Mouse (Mus musculus): ENCODE results near the gene Foxp1.

Foxp1 gene

DNA sequence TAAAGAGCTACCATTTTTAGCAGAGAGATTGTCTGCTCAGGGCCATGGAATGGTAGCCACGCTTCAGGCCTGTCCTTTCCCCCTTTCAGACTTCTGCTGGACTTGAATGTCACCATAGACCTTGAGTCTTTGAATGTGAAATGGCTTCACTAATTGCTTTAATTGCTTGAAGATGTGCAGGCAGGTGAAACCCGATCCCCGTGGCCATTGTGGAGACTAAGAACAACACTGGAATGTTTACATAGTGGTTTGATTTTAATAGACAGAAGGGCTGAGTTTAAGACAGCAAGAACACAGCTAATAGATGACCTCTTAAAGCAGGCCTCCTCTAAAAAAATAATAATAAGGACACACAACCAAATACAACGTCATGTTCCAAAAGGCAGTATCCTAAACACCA is 422.7 kb downstream of the Foxp1 start:
- no peak for ATAC-seq (ENCODE audit: low TSS enrichment)

DNA sequence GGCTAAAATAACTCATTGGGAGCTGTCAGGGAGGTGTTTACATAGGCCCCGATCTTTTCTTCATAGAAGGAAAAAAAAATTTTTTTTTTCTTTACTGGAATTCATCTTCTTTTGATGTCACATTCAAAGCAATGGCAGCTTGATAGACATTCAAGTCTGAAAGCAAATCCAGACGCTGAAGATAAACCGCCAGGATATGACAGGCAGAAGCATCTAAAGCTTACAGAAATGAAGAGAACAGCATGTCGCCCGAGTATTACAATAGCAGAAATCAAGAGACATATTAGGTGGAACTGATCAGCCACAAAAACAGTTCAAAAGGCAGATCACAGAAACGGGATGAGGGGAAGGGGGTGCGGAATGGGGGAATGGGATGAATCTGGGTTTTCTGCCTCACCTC is 425.3 kb downstream of the Foxp1 start:
- ATAC-seq (ENCODE audit: low TSS enrichment), result no peak

DNA sequence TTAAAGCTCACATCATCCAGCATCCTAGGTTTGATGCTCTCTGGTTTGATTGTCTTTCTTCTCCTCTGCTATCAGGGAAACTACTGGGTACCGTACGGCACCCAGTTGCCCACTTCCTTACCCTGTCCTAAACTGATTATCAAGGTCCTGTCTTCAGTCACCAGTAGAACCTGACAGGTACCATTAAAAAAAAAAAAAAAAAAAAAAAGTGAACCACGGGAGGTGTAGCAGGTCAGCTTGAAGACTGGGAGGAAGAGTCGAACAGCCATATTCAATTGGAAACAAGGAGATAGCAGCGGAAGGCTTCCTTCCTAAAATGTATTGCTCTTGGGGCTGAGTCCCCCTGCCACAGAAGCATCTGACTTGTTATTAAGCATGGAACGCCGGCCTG is 425.8 kb downstream of the Foxp1 start:
- ATAC-seq (ENCODE audit: low TSS enrichment), result no peak

DNA sequence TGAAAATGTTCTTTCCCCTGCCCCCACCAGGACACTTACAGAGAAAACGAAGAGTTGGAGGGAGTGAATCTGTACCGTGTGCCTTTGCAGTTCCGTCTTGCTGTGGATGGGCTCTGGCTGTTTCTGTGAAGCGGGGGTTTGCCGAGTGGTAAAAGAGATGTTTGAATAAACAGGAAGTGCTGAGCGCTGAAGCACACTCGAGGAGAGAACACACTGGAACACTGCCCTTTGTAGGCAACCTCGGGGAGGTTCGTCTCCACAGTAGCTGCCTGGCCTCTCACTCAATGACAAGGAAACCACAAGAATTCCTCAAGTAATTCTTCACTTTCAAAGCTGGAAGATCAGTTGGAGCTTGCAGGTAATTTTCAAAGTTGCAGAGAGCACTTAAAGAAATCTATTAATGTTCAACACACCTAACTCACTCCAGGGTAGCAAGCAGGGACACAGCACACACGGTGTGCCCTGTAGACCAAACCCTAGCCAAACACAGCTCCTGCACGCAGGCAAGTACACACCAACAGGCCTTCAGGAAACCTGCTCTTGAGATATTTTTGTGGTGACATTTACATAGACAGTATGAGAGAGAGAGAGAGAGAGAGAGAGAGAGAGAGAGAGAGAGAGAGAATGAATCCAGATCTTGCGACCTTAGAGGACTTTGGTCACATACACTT is 426.3 kb downstream of the Foxp1 start:
- ATAC-seq (ENCODE audit: low TSS enrichment), result peak; percentile 53; the same call in 1 of the 2 replicates

DNA sequence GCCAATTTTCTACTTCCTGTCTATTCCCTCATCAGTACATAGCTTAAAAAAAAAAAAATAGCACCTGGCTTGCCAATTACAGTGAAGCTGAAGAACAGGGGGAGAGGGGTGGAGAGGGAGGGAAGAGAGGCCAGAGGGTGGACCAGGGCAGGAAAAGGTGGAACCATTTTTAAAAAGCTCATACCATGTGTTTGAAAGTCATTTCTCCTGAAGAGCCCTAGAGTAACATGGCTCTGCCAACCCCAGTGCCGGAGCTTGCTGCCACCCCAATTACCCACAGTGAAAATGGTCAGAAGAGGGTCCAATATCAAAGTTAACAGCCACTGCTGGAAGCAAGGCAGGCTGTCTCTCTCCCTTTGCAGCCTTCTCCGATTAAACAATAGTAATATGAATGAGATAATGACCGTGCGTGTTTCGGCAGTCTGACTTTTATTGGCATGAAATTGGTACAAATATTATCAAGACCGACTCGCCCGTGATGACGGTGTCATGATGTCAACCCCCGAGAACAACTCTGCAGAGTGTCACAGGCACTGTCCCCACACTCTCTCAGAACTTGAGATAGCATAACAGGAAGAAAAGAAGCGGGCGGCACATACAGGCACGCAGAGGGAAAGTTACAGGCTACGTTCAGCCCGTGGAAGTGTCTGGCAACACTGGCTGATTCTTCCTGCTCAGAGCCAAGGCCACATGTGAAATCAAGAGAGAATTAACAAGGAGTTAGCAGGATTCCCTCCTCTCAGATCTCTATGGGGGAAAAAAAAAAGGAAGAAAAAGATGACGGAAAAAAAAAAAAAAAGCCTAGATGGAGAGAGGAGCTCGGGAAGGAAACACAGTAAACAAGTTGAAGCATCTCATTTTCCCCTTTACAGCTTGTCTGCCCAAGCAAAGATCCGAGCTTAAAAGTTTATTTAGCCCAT is 427.1 kb downstream of the Foxp1 start:
- peak; percentile 48; the same call in 1 of the 2 replicates for ATAC-seq (ENCODE audit: low TSS enrichment)

DNA sequence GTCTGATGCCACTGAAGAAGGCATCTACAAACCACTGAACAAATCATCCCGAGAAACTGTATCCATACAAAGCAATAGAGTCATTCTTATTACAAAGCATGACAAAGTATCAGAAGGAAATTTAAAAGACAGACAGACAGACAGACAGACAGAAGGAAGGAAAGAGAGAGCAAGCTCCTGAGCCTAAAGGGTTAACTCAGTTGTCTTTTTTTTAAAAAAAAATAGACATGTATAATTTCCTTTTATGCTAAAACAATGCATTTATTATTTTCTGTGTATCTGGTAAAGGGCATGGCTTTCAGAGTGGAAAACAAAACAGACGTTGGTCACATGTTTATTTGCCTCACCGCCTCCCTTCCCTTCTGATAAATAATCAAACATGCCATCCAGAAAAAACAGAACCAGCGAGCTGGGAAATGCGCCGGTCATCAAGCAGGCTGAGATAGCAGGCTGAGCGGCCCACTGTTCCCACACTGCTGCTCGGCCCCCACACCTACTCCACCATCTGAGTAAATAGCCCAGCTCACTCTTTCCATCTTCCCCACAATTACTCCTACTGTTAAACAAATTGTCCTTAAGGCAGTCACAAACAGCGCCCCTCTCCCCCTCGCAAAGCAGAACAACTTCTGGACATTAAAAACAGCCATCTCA is 428.1 kb downstream of the Foxp1 start:
- ATAC-seq (ENCODE audit: low TSS enrichment), result peak; percentile 35; the same call in 1 of the 2 replicates

DNA sequence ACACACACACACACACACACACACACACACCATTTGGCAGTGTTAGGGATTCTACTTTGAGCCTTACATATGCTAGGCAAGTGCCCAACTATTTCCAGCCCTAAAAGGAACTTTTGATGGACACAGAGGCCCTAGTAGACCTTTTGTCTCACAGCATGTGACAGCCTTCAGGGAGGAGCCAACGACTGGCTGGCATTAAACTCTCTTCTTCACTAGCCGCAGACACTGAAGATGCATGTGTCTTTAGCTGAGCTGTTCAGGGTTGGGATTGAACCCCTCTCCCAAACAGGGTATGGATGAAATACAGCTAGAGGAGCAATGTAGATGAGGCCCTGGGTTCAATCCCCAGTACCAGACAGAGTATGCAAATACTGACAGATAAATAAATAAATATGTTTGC is 428.7 kb downstream of the Foxp1 start:
- no peak for ATAC-seq (ENCODE audit: low TSS enrichment)

DNA sequence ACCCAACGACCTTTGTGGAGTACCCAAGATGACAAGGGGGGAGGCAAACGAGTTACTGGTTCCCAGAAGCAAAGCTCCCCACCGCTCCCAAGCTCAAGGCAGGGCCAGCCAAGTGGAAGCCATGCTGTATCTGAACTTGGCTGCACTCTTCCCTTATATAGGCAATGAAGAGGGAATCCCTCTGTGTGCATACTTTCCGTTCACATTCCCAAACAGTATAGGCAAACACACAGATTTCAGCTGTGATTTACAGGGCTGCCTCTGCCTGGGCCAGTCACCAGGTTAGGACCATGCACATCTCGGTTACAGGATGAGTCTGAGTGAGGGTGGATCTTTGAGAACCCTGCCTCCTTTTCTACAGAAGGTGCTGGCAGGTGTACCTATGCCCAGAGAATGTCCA is 429.3 kb downstream of the Foxp1 start:
- ATAC-seq (ENCODE audit: low TSS enrichment), result no peak

DNA sequence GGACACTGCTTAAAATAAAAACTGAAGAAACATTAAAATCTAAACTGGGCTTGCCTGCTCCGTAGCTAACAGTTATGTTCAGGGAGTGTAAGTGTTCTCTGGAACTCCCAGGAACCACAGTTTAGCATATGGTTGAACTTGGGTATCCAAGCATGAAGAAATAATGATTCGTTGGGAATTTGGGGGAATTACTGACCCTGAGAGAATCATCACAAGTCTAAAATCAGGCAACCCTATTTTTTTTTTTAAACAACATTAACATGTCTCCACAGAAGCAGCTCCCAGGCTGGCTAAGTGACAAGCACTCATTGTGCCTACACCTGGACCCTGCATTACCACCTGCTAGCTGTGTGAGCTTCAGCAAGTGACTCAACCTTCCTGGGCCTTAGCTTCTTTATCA is 430.7 kb downstream of the Foxp1 start:
- no peak for ATAC-seq (ENCODE audit: low TSS enrichment)

DNA sequence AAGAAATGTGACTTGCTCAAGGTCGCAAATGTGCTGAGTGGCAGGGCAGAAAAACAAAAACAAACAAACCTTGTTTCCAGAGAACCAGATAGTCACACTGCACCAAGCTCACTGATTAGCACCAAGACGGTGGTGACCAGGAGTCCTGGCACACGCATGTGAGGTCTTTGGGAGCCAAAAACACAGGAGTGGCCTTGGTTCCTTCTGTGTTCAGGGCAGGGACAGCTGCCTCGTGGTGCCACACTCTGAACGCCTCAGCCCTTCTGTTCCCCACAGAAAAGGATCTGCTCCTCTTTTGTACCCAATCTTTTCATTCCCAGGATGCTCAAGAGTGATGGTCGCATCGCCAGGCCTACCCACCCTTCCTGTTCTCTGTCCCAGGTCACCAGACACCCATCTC is 434.9 kb downstream of the Foxp1 start:
- no peak for ATAC-seq (ENCODE audit: low TSS enrichment)

DNA sequence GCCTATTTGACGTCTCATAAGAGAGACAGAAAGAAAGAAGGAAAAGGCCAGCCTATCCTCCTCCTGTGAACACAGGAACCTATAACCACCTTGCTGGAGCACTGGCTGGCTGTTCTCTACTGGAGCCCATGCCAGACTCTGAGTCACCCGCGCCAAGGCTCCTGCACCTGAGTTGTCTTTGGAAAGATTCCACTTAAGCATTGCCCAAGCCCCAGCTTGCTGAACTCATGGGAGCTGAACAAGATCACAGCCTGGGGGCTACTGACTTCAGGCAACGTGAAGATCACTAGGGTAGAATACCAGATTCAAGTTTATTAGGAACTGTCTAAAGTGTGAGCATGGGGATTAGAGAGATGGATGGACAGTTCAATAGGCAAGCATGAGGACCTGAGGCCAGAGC is 437.6 kb downstream of the Foxp1 start:
- ATAC-seq (ENCODE audit: low TSS enrichment), result 0 out of 2 replicates have a peak, but pooled peaks have one; percentile 29

DNA sequence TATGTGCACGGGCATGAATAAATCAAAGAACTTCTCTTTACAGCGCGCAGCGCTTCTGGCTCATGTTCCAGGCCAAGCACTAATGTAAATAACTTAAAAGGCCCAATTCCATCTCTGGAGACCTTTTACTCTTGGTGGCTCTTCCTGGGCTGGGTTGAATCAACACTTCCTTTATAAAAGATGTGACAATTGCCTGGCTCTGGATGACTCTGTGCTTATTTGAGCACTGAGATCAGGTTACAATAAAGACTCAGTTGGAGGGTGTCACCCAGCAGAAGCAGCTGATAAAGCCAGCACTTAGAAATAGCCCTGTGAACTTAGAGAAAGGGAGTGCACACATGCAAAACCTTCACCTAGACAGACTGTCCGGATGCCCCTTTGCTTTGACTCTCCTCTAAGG is 441.3 kb downstream of the Foxp1 start:
- no peak for ATAC-seq (ENCODE audit: low TSS enrichment)

DNA sequence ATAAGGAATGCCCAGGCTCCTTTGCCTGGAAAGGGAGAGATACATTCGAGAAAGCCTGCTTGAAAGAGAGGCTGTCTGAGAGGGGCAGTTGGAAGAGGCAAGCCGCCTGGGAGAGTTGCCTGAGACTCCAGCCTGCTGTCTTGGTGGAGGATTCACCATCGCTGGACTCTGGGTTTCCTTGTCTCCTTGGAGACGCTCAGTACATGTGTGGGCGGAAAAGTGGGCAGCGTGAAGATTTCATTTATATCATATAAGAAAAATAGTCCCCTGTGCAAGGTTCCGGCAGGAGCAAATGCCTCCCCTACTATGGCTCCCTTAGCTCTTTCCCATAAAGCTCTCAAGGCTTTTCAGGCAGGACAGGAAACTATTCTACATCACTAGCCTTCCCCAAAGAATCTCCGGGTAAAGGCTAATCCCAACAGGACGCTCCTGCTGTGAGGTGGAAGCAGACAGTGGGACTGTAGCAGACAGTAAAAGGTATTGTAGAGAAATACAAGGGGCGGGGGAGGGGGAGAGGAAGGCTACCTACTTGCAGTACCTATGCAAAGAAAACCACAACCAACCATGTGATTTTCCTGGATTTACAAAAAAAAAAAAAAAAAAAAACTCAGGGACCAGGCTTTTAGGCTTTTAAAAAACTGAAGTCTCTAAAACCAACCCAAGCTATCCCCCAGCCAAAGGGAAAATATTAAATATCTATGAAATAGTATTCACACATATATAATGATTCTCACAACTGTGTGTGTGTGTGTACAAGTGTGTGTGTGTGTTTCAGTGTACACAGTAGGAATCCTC is 443.3 kb downstream of the Foxp1 start:
- ATAC-seq (ENCODE audit: low TSS enrichment), result peak; percentile 93

DNA sequence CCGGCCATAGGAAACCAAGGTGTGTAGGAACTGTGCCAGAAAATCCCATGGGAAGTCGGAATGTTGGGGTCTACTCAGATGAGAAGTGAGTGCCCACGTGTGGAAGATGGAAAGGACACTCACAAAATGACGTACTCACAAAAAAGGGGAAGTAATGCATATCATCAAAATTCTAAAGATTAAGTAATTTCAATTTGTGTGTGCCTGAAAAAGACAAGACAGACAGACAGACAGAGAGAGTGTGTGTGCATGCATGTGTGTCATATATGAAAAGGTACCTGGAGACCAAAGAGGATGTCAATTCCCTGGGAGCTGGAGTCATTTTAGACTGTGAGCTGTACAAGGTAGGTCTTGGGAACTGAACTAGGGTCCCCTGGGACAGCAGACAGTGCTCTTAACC is 444.4 kb downstream of the Foxp1 start:
- ATAC-seq (ENCODE audit: low TSS enrichment), result no peak

DNA sequence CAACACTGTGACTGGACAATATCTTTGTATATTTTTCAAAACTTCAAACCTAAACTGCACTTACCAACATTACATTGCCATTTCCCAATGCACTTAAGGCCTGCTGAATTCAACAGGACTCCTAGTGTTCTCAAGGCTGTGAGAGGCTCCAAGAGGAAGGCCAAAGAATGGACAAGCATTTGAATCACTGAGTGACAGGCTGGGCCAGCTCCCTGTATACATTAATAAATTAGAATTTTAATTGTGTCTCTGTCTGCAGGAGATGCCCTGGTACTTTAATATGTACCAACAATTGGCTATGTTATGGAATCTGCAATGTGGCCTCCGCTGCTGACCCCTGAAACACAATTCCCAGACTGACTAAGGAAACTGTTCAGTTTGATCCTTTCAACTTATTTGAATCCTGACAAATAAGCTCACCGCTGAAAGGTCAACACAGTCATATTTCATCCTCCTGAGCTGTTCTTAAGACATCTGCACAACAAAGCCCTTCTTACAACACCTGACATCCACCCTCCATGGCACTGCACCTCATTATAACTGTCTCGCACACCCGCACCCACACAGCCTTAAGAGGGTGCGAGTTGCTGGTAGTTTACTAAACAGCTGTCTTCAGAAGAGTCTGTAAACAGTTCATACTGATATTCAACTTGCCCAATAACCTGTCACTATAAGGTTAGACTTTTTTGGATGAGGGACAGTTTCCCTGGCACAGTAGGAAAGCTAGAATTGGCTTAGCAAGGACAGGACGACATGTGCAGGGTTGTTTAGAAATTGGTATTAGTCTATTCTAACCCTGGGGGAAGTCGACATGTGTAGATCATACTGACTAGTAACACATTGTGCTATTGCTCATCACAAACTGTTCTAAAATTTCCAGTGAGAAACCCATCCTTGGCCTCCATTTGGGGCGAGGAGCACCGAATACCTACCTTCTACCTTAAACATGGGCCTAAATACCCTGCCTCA is 448.9 kb downstream of the Foxp1 start:
- ATAC-seq (ENCODE audit: low TSS enrichment), result no peak

DNA sequence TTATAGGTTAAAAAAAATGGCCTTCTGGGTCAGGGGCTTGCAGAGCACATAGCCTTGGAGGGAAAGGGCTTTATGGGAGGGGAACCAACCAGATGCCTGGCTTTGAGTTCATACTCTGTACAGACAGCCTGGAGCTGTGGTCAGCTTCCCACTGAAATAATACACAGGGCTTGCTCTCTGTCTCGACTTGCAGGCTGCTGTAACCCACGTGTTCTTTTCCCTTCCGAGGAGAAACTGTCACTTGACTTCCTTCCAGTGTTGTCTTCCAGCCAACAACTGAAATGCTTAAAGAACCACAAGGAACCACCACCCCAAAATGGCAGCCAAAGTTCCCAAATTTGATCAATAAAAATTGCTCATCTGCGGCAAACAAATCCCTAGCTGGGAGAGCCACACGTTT is 451.8 kb downstream of the Foxp1 start:
- ATAC-seq (ENCODE audit: low TSS enrichment), result no peak

DNA sequence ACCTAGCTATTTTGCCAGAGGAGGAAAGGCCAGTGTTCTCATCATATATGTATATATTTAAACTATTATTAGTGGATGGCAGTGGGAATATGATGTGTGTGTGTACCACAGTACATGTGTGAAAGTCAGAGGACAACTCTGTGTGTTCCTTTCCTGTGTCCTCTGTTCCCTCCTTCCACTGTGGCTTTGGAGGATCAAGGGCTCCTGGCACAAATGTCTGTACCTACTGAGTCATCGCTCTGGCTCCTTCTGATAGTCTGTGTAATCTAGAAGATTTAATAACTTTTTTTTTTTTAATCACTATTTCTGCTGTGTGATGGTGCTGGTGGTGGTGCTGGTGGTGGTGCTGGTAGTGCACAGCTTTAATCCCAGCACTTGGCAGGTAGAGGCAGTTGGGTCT is 452.8 kb downstream of the Foxp1 start:
- ATAC-seq (ENCODE audit: low TSS enrichment), result no peak

DNA sequence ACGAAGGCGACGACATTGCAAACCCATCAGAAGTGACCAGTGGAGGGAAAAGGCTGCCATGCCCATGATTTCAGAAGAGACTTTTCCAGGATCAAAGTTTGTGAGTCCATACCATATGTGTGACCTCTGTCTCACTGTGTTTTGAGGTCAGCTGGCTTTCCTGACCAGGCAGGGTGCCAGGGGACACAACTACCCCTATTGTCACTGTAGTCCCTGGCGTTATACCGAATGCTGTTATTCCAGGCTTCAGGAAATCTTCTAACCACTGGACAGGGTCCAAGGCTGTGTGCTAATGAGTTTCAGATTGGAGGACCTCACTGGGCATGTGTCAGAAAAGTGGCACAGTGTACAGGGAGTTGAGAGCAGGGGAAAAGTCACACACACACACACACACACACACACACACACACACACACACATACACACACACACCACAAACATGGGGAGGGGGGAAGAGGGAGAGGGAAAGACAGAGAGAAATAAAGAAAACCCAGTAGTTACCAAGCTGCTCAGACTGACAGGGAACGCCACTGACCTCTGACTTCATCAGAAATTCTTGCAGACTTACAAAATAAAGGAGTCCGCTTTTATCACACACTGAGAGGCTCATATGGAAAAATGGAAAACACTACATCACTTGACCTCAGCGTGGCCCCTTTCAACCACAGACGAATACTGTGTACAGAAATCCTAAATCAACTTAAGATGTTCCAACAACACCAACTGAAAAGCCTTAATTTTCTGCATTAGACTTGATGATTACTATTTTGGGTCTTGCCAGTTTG is 456.8 kb downstream of the Foxp1 start:
- ATAC-seq (ENCODE audit: low TSS enrichment), result no peak

DNA sequence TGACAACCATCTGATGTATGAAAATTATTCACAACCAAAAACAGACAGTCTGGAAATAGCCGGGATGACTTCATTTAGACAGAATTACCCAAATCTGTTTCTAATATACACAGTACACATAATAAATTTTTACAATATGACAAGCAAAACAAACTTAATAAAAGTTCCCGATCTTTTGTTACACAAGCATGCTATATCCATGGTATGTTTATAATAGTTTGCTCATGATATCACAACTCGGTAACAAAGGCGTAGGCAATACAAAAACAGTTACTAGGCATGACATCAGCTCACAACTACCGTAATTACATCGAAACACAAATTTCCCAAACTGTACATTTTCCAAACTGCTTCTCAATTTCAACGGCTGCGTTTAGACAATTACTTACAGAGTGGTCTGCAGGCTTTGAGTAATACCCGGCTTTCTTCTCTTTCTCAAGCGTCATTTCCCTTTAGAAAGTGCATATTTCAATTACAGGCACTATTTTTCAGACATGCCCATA is 458.5 kb downstream of the Foxp1 start:
- ATAC-seq (ENCODE audit: low TSS enrichment), result peak; percentile 44; the same call in 1 of the 2 replicates

DNA sequence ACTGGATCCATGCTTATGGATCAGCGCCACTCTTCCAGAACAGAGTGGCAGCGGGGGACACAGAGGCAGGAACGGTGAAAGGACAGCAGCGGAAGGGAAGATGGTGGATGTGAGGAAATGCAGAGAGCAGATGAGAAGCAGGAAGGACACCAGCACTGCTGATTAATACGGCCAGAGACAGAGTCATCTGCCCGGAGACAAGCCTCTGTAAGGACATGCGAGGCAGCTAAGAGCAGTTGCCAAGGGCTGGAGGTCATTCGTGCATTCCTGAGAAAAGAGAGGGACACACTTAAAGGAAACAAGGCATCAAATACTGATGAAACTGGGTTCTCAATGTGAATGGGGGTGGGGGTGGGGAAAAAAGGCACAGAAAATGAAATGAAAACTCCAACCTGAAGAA is 459.6 kb downstream of the Foxp1 start:
- no peak for ATAC-seq (ENCODE audit: low TSS enrichment)

All from frontal cortex, adult (tissue).